Mouse (Mus musculus): ENCODE measurements around the gene Lrrc74a.

Lrrc74a gene

GRCm38 (mm10) chr12:86804308-86804700 lies 70.1 kb downstream of the Lrrc74a start:
- no peak for DNase-seq (ENCODE audit: low spot score)

GRCm38 (mm10) chr12:86804857-86805256 lies 70.7 kb downstream of the Lrrc74a start:
- DNase-seq (ENCODE audit: low spot score): no peak

GRCm38 (mm10) chr12:86805315-86805714 lies 71.1 kb downstream of the Lrrc74a start:
- DNase-seq (ENCODE audit: low spot score): no peak

- DNase-seq (ENCODE audit: low spot score): no peak
These were observed 72.1 kb downstream of the Lrrc74a start for GRCm38 (mm10) chr12:86806031-86806922.

- no peak for DNase-seq (ENCODE audit: low spot score)
These were observed 73.0 kb downstream of the Lrrc74a start for GRCm38 (mm10) chr12:86806923-86807794.

- no peak for DNase-seq (ENCODE audit: low spot score)
These were observed 73.6 kb downstream of the Lrrc74a start for GRCm38 (mm10) chr12:86807795-86808128.

GRCm38 (mm10) chr12:86808856-86809255 lies 74.7 kb downstream of the Lrrc74a start:
- DNase-seq (ENCODE audit: low spot score): no peak

- no peak for DNase-seq (ENCODE audit: low spot score)
These were observed 75.9 kb downstream of the Lrrc74a start for GRCm38 (mm10) chr12:86810040-86810439.

- no peak for DNase-seq (ENCODE audit: low spot score)
These were observed 76.7 kb downstream of the Lrrc74a start for GRCm38 (mm10) chr12:86810725-86811444.

- no peak for DNase-seq (ENCODE audit: low spot score)
These were observed 78.6 kb downstream of the Lrrc74a start for GRCm38 (mm10) chr12:86812782-86813181.

All from urinary bladder, postnatal 25 days (tissue).